Mouse (Mus musculus) forebrain, embryonic 16.5 days (tissue): ENCODE data around the gene Ift22. TPM values are rescaled to one million over a fixed set of nuclear protein-coding genes. Genes with fewer than 3 reads are reported as not detected.
A peak's percentile ranks its signal among the peaks of the same experiment; 100 is the strongest.

Experiments
- ATAC-seq: fragments of 200-750 bp; cut with Nextera tagmentation; 2 replicates; pipeline ENCODE4 v1.8.0; 2017; ENCODE audit warnings: mild to moderate bottlenecking, moderate library complexity
- H3K27ac ChIP-seq: fragments of 300-500 bp; sonication (generic); 2 replicates; pipeline ENCODE4 v1.5.1; 2014; ENCODE audit warnings: low read length, control low read depth
- H3K27me3 ChIP-seq: fragments of 300-500 bp; sonication (generic); replicated peaks from 2 replicates; pipeline ENCODE4 v1.6.1; 2014; ENCODE audit warnings: low read length; ENCODE audit not compliant: control insufficient read depth, insufficient read depth
- H3K36me3 ChIP-seq: fragments of 300-500 bp; sonication (generic); 2 replicates; pipeline ENCODE4 v1.6.1; 2014; ENCODE audit not compliant: control insufficient read depth, insufficient read depth
- H3K4me1 ChIP-seq: fragments of 300-500 bp; sonication (generic); replicated peaks from 2 replicates; pipeline ENCODE4 v1.6.1; 2014; ENCODE audit warnings: low read length; ENCODE audit not compliant: control insufficient read depth, insufficient read depth
- H3K4me2 ChIP-seq: fragments of 300-500 bp; sonication (generic); 2 replicates; pipeline ENCODE4 v1.6.1; 2014; ENCODE audit warnings: mild to moderate bottlenecking, low read length, control low read depth
- H3K4me3 ChIP-seq: fragments of 300-500 bp; sonication (generic); replicated peaks from 2 replicates; pipeline ENCODE4 v1.5.1; 2014; ENCODE audit warnings: mild to moderate bottlenecking, low read length, control low read depth
- H3K9ac ChIP-seq: fragments of 300-500 bp; sonication (generic); replicated peaks from 2 replicates; pipeline ENCODE4 v1.6.1; 2014; ENCODE audit warnings: low read depth, low read length, control low read depth
- H3K9me3 ChIP-seq: fragments of 300-500 bp; sonication (generic); 2 replicates; pipeline ENCODE4 v1.6.1; 2016; ENCODE audit warnings: low read length; ENCODE audit not compliant: control insufficient read depth
- WGBS: fragments of 180-500 bp; shearing (Covaris S2); extraction: QIAGEN DNeasy Blood & Tissue Kit; methylation state at CpG from one replicate; pipeline ENCODE4 v1.1.7; 2014; 5-methylcytosine and 5-hydroxymethylcytosine counted together
- polyA plus RNA-seq: library from polyadenylated mRNA; unstranded; fragments of >200 nt; fragmentation: Nextera tagmentation; extraction: Ambion mirVana; gene quantifications from 2 replicates; pipeline ENCODE4 v1.2.1, GENCODE M21; 2015

The Ift22 gene
- polyA plus RNA-seq, 1 experiment from 2014 or later: 114 TPM

DNA sequence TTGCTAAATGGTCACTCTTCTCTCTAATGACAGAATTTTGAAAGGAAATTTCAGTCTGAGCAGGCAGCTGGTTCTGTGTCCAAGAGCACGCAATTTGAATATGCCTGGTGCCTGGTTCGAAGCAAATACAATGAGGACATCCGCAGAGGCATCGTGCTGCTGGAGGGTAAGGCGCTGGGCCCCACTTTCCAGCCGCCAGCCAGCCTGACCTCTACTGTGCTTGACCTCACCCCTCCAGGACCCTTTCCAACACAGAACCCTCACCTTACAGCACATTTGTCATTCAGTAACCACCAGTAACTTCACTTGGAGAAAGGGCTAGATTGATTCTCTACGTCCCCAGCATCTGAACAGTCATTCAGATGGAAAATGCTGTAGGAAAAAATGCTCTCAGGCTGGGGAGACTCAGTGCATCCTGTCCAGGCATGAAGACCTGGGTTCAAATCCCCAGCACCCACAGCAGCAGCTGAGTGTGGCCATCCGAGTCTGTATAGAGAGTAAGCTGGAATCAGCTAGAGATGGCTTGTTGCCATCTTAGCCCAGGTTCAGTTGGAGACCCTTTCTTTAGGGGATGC lies 55.1 kb downstream of the Ift22 start:
- Histone ChIP-seq H3K4me2 (peak overlapping the region; percentile 78), H3K27ac (peak overlapping the region; percentile 91; the same call in 1 of the 2 replicates), H3K36me3 (peaks cover 21% of the 10 kb centered on the region), H3K9me3 (no peaks in the 10 kb centered on the region), H3K9ac (peak overlapping the region; percentile 80), H3K4me1 (peaks cover 13% of the 10 kb centered on the region), H3K27me3 (no peaks in the 10 kb centered on the region), H3K4me3 (peak overlapping the region; percentile 66)
- 66% methylated on average over 8 of the region's 8 CpGs for WGBS
- no peak for ATAC-seq

Other genes starting within 250 kb of the Ift22 start
- not detected in 2 replicates for gene Myl10, start 215.0 kb upstream of the Ift22 start, polyA plus RNA-seq
- gene Col26a1, start 24.9 kb upstream of the Ift22 start, polyA plus RNA-seq: 13.9 and 16.7 TPM in 2 replicates
- gene Fis1, start 45.1 kb downstream of the Ift22 start, polyA plus RNA-seq: 292 and 326 TPM in 2 replicates
- 0.21 and 0.58 TPM in 2 replicates for gene Cldn15, start 58.5 kb downstream of the Ift22 start, polyA plus RNA-seq
- 31.6 and 36.5 TPM in 2 replicates for gene Plod3, start 78.9 kb downstream of the Ift22 start, polyA plus RNA-seq
- 107 and 131 TPM in 2 replicates for gene Znhit1, start 79.9 kb downstream of the Ift22 start, polyA plus RNA-seq
- 3.9 and 4.3 TPM in 2 replicates for gene Vgf, start 118.2 kb downstream of the Ift22 start, polyA plus RNA-seq
- 252 and 272 TPM in 2 replicates for gene Ap1s1, start 138.0 kb downstream of the Ift22 start, polyA plus RNA-seq
- gene Serpine1, start 164.1 kb downstream of the Ift22 start, polyA plus RNA-seq: 0.11 and 0.15 TPM in 2 replicates
- gene Trim56, start 208.1 kb downstream of the Ift22 start, polyA plus RNA-seq: 2.6 and 3.5 TPM in 2 replicates
- not detected in 2 replicates for gene Muc3, start 241.2 kb downstream of the Ift22 start, polyA plus RNA-seq